Mouse (Mus musculus): Measurements from ENCODE around the gene Il4. TPM values are rescaled to one million over a fixed set of nuclear protein-coding genes. Genes with fewer than 3 reads are reported as not detected.

The Il4 gene
- polyA plus RNA-seq, 1 experiment from 2014 or later, result 5.5 TPM

- Histone ChIP-seq H3K36me3 (ENCODE audit: control insufficient read depth, insufficient read depth, low read length) (no peaks in the 10 kb centered on the region), H3K27me3 (ENCODE audit: control insufficient read depth, insufficient read depth, low read depth, low read length) (no peaks in the 10 kb centered on the region), H3K27ac (ENCODE audit: low read length) (no peak overlapping the region), H3K4me1 (ENCODE audit: control insufficient read depth, insufficient read depth, low read length) (no peaks in the 10 kb centered on the region), H3K4me2 (ENCODE audit: low read length) (no peak overlapping the region), H3K9ac (ENCODE audit: low read depth, low read length) (no peak overlapping the region), H3K9me3 (replicated peaks; ENCODE audit: control insufficient read depth, low read length, poor library complexity, severe bottlenecking) (no peaks in the 10 kb centered on the region), H3K4me3 (ENCODE audit: low read depth, low read length) (no peak overlapping the region)
- WGBS, result 54% methylated on average over 4 of the region's 4 CpGs
- ATAC-seq, result no peak
Measured at GRCm38 (mm10) chr11:53617562-53618109, 833 bp downstream of the Il4 start.

GRCm38 (mm10) chr11:53616748-53617558 is 1.5 kb downstream of the Il4 start:
- Histone ChIP-seq H3K27me3 (ENCODE audit: control insufficient read depth, insufficient read depth, low read depth, low read length) (no peaks in the 10 kb centered on the region), H3K4me3 (ENCODE audit: low read depth, low read length) (no peak overlapping the region), H3K4me1 (ENCODE audit: control insufficient read depth, insufficient read depth, low read length) (no peaks in the 10 kb centered on the region), H3K36me3 (ENCODE audit: control insufficient read depth, insufficient read depth, low read length) (no peaks in the 10 kb centered on the region), H3K9me3 (replicated peaks; ENCODE audit: control insufficient read depth, low read length, poor library complexity, severe bottlenecking) (no peaks in the 10 kb centered on the region), H3K4me2 (ENCODE audit: low read length) (no peak overlapping the region), H3K27ac (ENCODE audit: low read length) (no peak overlapping the region), H3K9ac (ENCODE audit: low read depth, low read length) (no peak overlapping the region)
- 88% methylated on average over 8 of the region's 8 CpGs for WGBS
- no peak for ATAC-seq

- no peaks in the 10 kb centered on the region for H3K9me3 ChIP-seq (replicated peaks; ENCODE audit: control insufficient read depth, low read length, poor library complexity, severe bottlenecking)
- H3K36me3 ChIP-seq (ENCODE audit: control insufficient read depth, insufficient read depth, low read length), result no peaks in the 10 kb centered on the region
- no peaks in the 10 kb centered on the region for H3K27me3 ChIP-seq (ENCODE audit: control insufficient read depth, insufficient read depth, low read depth, low read length)
- WGBS, result 98% methylated on average over 8 of the region's 8 CpGs
- H3K4me3 ChIP-seq (ENCODE audit: low read depth, low read length), result no peak overlapping the region
- H3K4me1 ChIP-seq (ENCODE audit: control insufficient read depth, insufficient read depth, low read length), result no peaks in the 10 kb centered on the region
- H3K4me2 ChIP-seq (ENCODE audit: low read length), result no peak overlapping the region
- ATAC-seq, result no peak
- H3K9ac ChIP-seq (ENCODE audit: low read depth, low read length), result no peak overlapping the region
- no peak overlapping the region for H3K27ac ChIP-seq (ENCODE audit: low read length)
Measured at GRCm38 (mm10) chr11:53615575-53615974, 2.9 kb downstream of the Il4 start.

- H3K27ac ChIP-seq (ENCODE audit: low read length), result no peak overlapping the region
- H3K9ac ChIP-seq (ENCODE audit: low read depth, low read length), result no peak overlapping the region
- H3K4me1 ChIP-seq (ENCODE audit: control insufficient read depth, insufficient read depth, low read length), result no peaks in the 10 kb centered on the region
- no peak overlapping the region for H3K4me2 ChIP-seq (ENCODE audit: low read length)
- ATAC-seq, result no peak
- no peak overlapping the region for H3K4me3 ChIP-seq (ENCODE audit: low read depth, low read length)
- WGBS, result 74% methylated on average over 6 of the region's 6 CpGs
- no peaks in the 10 kb centered on the region for H3K27me3 ChIP-seq (ENCODE audit: control insufficient read depth, insufficient read depth, low read depth, low read length)
- no peaks in the 10 kb centered on the region for H3K36me3 ChIP-seq (ENCODE audit: control insufficient read depth, insufficient read depth, low read length)
- H3K9me3 ChIP-seq (replicated peaks; ENCODE audit: control insufficient read depth, low read length, poor library complexity, severe bottlenecking), result no peaks in the 10 kb centered on the region
Measured at GRCm38 (mm10) chr11:53615172-53615571, 3.3 kb downstream of the Il4 start.

- H3K9me3 ChIP-seq (replicated peaks; ENCODE audit: control insufficient read depth, low read length, poor library complexity, severe bottlenecking), result no peaks in the 10 kb centered on the region
- no peak overlapping the region for H3K4me2 ChIP-seq (ENCODE audit: low read length)
- no peaks in the 10 kb centered on the region for H3K36me3 ChIP-seq (ENCODE audit: control insufficient read depth, insufficient read depth, low read length)
- H3K4me3 ChIP-seq (ENCODE audit: low read depth, low read length), result no peak overlapping the region
- H3K9ac ChIP-seq (ENCODE audit: low read depth, low read length), result no peak overlapping the region
- 88% methylated on average over 3 of the region's 3 CpGs for WGBS
- ATAC-seq, result no peak
- H3K27me3 ChIP-seq (ENCODE audit: control insufficient read depth, insufficient read depth, low read depth, low read length), result no peaks in the 10 kb centered on the region
- H3K27ac ChIP-seq (ENCODE audit: low read length), result no peak overlapping the region
- peaks cover 8% of the 10 kb centered on the region for H3K4me1 ChIP-seq (ENCODE audit: control insufficient read depth, insufficient read depth, low read length)
Measured at GRCm38 (mm10) chr11:53609672-53610071, 8.8 kb downstream of the Il4 start.

GRCm38 (mm10) chr11:53609231-53609630 is 9.2 kb downstream of the Il4 start:
- ATAC-seq, result no peak
- WGBS, result 72% methylated on average over 6 of the region's 6 CpGs
- Histone ChIP-seq H3K9me3 (replicated peaks; ENCODE audit: control insufficient read depth, low read length, poor library complexity, severe bottlenecking) (no peaks in the 10 kb centered on the region), H3K9ac (ENCODE audit: low read depth, low read length) (no peak overlapping the region), H3K27me3 (ENCODE audit: control insufficient read depth, insufficient read depth, low read depth, low read length) (no peaks in the 10 kb centered on the region), H3K4me3 (ENCODE audit: low read depth, low read length) (no peak overlapping the region), H3K36me3 (ENCODE audit: control insufficient read depth, insufficient read depth, low read length) (no peaks in the 10 kb centered on the region), H3K4me1 (ENCODE audit: control insufficient read depth, insufficient read depth, low read length) (peaks cover 8% of the 10 kb centered on the region), H3K27ac (ENCODE audit: low read length) (no peak overlapping the region), H3K4me2 (ENCODE audit: low read length) (no peak overlapping the region)

GRCm38 (mm10) chr11:53605609-53606008 is 12.9 kb downstream of the Il4 start:
- Histone ChIP-seq H3K4me2 (ENCODE audit: low read length) (no peak overlapping the region), H3K9me3 (replicated peaks; ENCODE audit: control insufficient read depth, low read length, poor library complexity, severe bottlenecking) (no peaks in the 10 kb centered on the region), H3K9ac (ENCODE audit: low read depth, low read length) (no peak overlapping the region), H3K36me3 (ENCODE audit: control insufficient read depth, insufficient read depth, low read length) (peaks cover 8% of the 10 kb centered on the region), H3K4me3 (ENCODE audit: low read depth, low read length) (no peak overlapping the region), H3K4me1 (ENCODE audit: control insufficient read depth, insufficient read depth, low read length) (peaks cover 8% of the 10 kb centered on the region), H3K27me3 (ENCODE audit: control insufficient read depth, insufficient read depth, low read depth, low read length) (no peaks in the 10 kb centered on the region), H3K27ac (ENCODE audit: low read length) (no peak overlapping the region)
- WGBS, result 5% methylated on average over 12 of the region's 12 CpGs
- no peak for ATAC-seq

GRCm38 (mm10) chr11:53604983-53605382 is 13.5 kb downstream of the Il4 start:
- WGBS, result 94% methylated on average over 3 of the region's 3 CpGs
- Histone ChIP-seq H3K9ac (ENCODE audit: low read depth, low read length) (no peak overlapping the region), H3K9me3 (replicated peaks; ENCODE audit: control insufficient read depth, low read length, poor library complexity, severe bottlenecking) (no peaks in the 10 kb centered on the region), H3K4me2 (ENCODE audit: low read length) (no peak overlapping the region), H3K36me3 (ENCODE audit: control insufficient read depth, insufficient read depth, low read length) (peaks cover 14% of the 10 kb centered on the region), H3K27ac (ENCODE audit: low read length) (no peak overlapping the region), H3K4me3 (ENCODE audit: low read depth, low read length) (no peak overlapping the region), H3K4me1 (ENCODE audit: control insufficient read depth, insufficient read depth, low read length) (peaks cover 8% of the 10 kb centered on the region), H3K27me3 (ENCODE audit: control insufficient read depth, insufficient read depth, low read depth, low read length) (no peaks in the 10 kb centered on the region)
- ATAC-seq, result no peak

- H3K27me3 ChIP-seq (ENCODE audit: control insufficient read depth, insufficient read depth, low read depth, low read length), result no peaks in the 10 kb centered on the region
- H3K4me2 ChIP-seq (ENCODE audit: low read length), result no peak overlapping the region
- no peak for ATAC-seq
- peaks cover 54% of the 10 kb centered on the region for H3K36me3 ChIP-seq (ENCODE audit: control insufficient read depth, insufficient read depth, low read length)
- H3K4me3 ChIP-seq (ENCODE audit: low read depth, low read length), result no peak overlapping the region
- H3K9ac ChIP-seq (ENCODE audit: low read depth, low read length), result no peak overlapping the region
- no peak overlapping the region for H3K27ac ChIP-seq (ENCODE audit: low read length)
- no peaks in the 10 kb centered on the region for H3K4me1 ChIP-seq (ENCODE audit: control insufficient read depth, insufficient read depth, low read length)
- WGBS, result 95% methylated on average over 5 of the region's 5 CpGs
- no peaks in the 10 kb centered on the region for H3K9me3 ChIP-seq (replicated peaks; ENCODE audit: control insufficient read depth, low read length, poor library complexity, severe bottlenecking)
Measured at GRCm38 (mm10) chr11:53591116-53591515, 27.4 kb downstream of the Il4 start.
